Mouse (Mus musculus): Measurements from ENCODE around the gene Fam131c.

DNA sequence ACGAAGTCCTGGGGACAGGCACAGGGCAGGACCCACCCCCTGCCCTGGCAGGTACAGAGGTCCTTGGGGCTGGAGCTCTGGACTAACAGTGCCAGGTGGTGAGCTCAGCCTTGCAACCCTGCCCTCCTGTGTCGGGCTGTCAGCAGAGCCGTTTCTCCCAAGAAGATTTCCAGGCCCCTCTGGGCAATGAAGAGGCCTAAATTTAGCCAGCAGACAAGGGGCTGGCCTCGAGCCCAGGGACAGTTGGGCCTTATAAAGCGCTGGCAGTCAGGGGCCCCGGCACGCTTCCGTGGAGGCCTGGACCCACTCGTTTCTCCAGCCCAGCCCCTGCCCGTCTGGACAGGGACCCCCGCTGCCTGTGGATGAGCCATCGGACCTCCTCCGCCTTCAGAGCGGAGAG lies 53.4 kb downstream of the Fam131c start:
- TF ChIP-seq POLR2A (IDR thresholded peaks at IDR 0.05; ENCODE audit: low read depth, low read length), result no peak
- TF ChIP-seq CTCF (conservative IDR thresholded peaks at IDR 0.05; ENCODE audit: insufficient read depth, insufficient read length, low read depth, low read length), result no peak

All from kidney, adult 2 months (tissue).